20 mouse cellular contexts compared by ENCODE assay signal in genomic region chr9:66624873-66625272, GRCm38 (mm10). TPM values are rescaled to one million over a fixed set of nuclear protein-coding genes. Genes with fewer than 3 reads are reported as not detected.
DNase-seq lines count a peak whose midpoint lies in the region; ATAC-seq and TF ChIP-seq lines count a peak whose summit lies in the region.
"Had no signal": no experiment of that assay in that cellular context is flagged by ENCODE, and none has a peak within 500 bp of the region (broad histone marks: within the 10 kb centered on the region; RNA-seq: fewer than 3 reads in every experiment).

No protein-coding gene starts in this region.

- WGBS in heart, embryonic 12.5 days = 31% methylated on average over 1 of the region's 1 CpGs
- 51% methylated on average over 1 of the region's 1 CpGs for WGBS in liver, embryonic 15.5 days (ENCODE audit: insufficient replicate concordance)
- 42% methylated on average over 1 of the region's 1 CpGs for WGBS in liver, postnatal 0 days (ENCODE audit: insufficient replicate concordance)
- WGBS in intestine, embryonic 15.5 days = 20% methylated on average over 1 of the region's 1 CpGs
- WGBS in stomach, embryonic 15.5 days = 37% methylated on average over 1 of the region's 1 CpGs

- H3K36me3 ChIP-seq in heart, embryonic 12.5 days = no peaks in the 10 kb centered on the region
- H3K36me3 ChIP-seq in liver, embryonic 15.5 days (replicated peaks) = no peaks in the 10 kb centered on the region
- no peaks in the 10 kb centered on the region for H3K36me3 ChIP-seq in liver, postnatal 0 days (replicated peaks; ENCODE audit: insufficient read depth, low read length)
- H3K36me3 ChIP-seq in intestine, embryonic 15.5 days = no peaks in the 10 kb centered on the region
- H3K36me3 ChIP-seq in stomach, embryonic 15.5 days = no peaks in the 10 kb centered on the region
- H3K36me3 ChIP-seq: embryonic facial prominence, embryonic 12.5 days; hindbrain, embryonic 15.5 days; limb, embryonic 15.5 days had no signal

- no peak overlapping the region for H3K4me2 ChIP-seq in heart, embryonic 12.5 days
- H3K4me2 ChIP-seq in liver, embryonic 15.5 days = no peak overlapping the region
- H3K4me2 ChIP-seq in liver, postnatal 0 days (ENCODE audit: low read depth, low read length) = no peak overlapping the region
- no peak overlapping the region for H3K4me2 ChIP-seq in intestine, embryonic 15.5 days (replicated peaks)
- no peak overlapping the region for H3K4me2 ChIP-seq in stomach, embryonic 15.5 days
- H3K4me2 ChIP-seq: embryonic facial prominence, embryonic 12.5 days; forebrain, embryonic 13.5 days; hindbrain, embryonic 15.5 days; limb, embryonic 15.5 days had no signal

- no peak for TF ChIP-seq EP300 in liver, postnatal 0 days (IDR thresholded peaks at IDR 0.05; ENCODE audit: low read depth)

- H3K9me3 ChIP-seq in heart, embryonic 12.5 days (replicated peaks) = no peaks in the 10 kb centered on the region
- H3K9me3 ChIP-seq in liver, embryonic 15.5 days (replicated peaks) = no peaks in the 10 kb centered on the region
- H3K9me3 ChIP-seq in liver, postnatal 0 days (ENCODE audit: low read length) = no peaks in the 10 kb centered on the region
- no peaks in the 10 kb centered on the region for H3K9me3 ChIP-seq in intestine, embryonic 15.5 days
- H3K9me3 ChIP-seq in stomach, embryonic 15.5 days = no peaks in the 10 kb centered on the region
- H3K9me3 ChIP-seq: embryonic facial prominence, embryonic 12.5 days; forebrain, embryonic 13.5 days; hindbrain, embryonic 15.5 days; limb, embryonic 15.5 days had no signal

- intact Hi-C loops in heart, postnatal 10 days (cut with DNase I) = no loop called here

- H3K4me1 ChIP-seq in heart, embryonic 12.5 days (replicated peaks) = peaks cover 49% of the 10 kb centered on the region
- H3K4me1 ChIP-seq in liver, embryonic 15.5 days (replicated peaks) = peaks cover 32% of the 10 kb centered on the region
- peaks cover 27% of the 10 kb centered on the region for H3K4me1 ChIP-seq in liver, postnatal 0 days (ENCODE audit: insufficient read depth)
- peaks cover 30% of the 10 kb centered on the region for H3K4me1 ChIP-seq in intestine, embryonic 15.5 days (replicated peaks)
- H3K4me1 ChIP-seq in stomach, embryonic 15.5 days = peaks cover 30% of the 10 kb centered on the region

- no peak for DNase-seq in heart, postnatal 10 days
- DNase-seq in liver, postnatal 0 days = no peak
- DNase-seq in embryo, embryonic 10.5 days (ENCODE audit: low spot score) = no peak
- DNase-seq: adrenal gland, postnatal 14 days; cerebellum, adult 9-11 months; gastrocnemius, postnatal 10 days; kidney, adult 2 months; kidney, postnatal 25 days; lung, postnatal 14 days; thymus, postnatal 36 days had no signal

- no peak overlapping the region for H3K4me3 ChIP-seq in heart, embryonic 12.5 days
- no peak overlapping the region for H3K4me3 ChIP-seq in liver, embryonic 15.5 days (replicated peaks)
- H3K4me3 ChIP-seq in liver, postnatal 0 days (ENCODE audit: low read depth, low read length) = no peak overlapping the region
- no peak overlapping the region for H3K4me3 ChIP-seq in intestine, embryonic 15.5 days (replicated peaks)
- no peak overlapping the region for H3K4me3 ChIP-seq in stomach, embryonic 15.5 days (replicated peaks)
- H3K4me3 ChIP-seq: embryonic facial prominence, embryonic 12.5 days; erythroblast, embryonic 14.5 days; forebrain, embryonic 13.5 days; hindbrain, embryonic 15.5 days; limb, embryonic 15.5 days had no signal

- H3K27me3 ChIP-seq in heart, embryonic 12.5 days (replicated peaks) = no peaks in the 10 kb centered on the region
- H3K27me3 ChIP-seq in liver, embryonic 15.5 days = no peaks in the 10 kb centered on the region
- H3K27me3 ChIP-seq in liver, postnatal 0 days (ENCODE audit: insufficient read depth, low read length) = no peaks in the 10 kb centered on the region
- H3K27me3 ChIP-seq in intestine, embryonic 15.5 days (replicated peaks) = no peaks in the 10 kb centered on the region
- no peaks in the 10 kb centered on the region for H3K27me3 ChIP-seq in stomach, embryonic 15.5 days (replicated peaks)
- H3K27me3 ChIP-seq: CH12.LX; embryonic facial prominence, embryonic 12.5 days; forebrain, embryonic 13.5 days; hindbrain, embryonic 15.5 days; limb, embryonic 15.5 days had no signal

- ATAC-seq in heart, embryonic 12.5 days (ENCODE audit: insufficient number of reproducible peaks, low FRiP score) = no peak
- ATAC-seq in liver, embryonic 15.5 days (ENCODE audit: insufficient read depth) = no peak
- no peak for ATAC-seq in liver, postnatal 0 days
- ATAC-seq in intestine, embryonic 15.5 days = peak; percentile 29; the same call in 1 of the 2 replicates
- no peak for ATAC-seq in stomach, embryonic 15.5 days (ENCODE audit: insufficient read depth, low FRiP score, low read depth)
- ATAC-seq: forebrain, embryonic 13.5 days had no signal

- no peak for TF ChIP-seq CTCF in liver, postnatal 0 days (IDR thresholded peaks at IDR 0.05; ENCODE audit: low read depth)

- no peak overlapping the region for H3K9ac ChIP-seq in heart, embryonic 12.5 days
- no peak overlapping the region for H3K9ac ChIP-seq in liver, embryonic 15.5 days
- no peak overlapping the region for H3K9ac ChIP-seq in liver, postnatal 0 days (replicated peaks)
- no peak overlapping the region for H3K9ac ChIP-seq in intestine, embryonic 15.5 days
- no peak overlapping the region for H3K9ac ChIP-seq in stomach, embryonic 15.5 days
- H3K9ac ChIP-seq: embryonic facial prominence, embryonic 12.5 days; forebrain, embryonic 13.5 days; hindbrain, embryonic 15.5 days; limb, embryonic 15.5 days had no signal

- H3K27ac ChIP-seq in heart, embryonic 12.5 days (ENCODE audit: poor library complexity, severe bottlenecking) = peak overlapping the region; percentile 36
- H3K27ac ChIP-seq in liver, embryonic 15.5 days (replicated peaks) = 0 out of 2 replicates have a peak overlapping the region, but pooled peaks have one; percentile 17
- H3K27ac ChIP-seq in liver, postnatal 0 days (ENCODE audit: low read depth) = no peak overlapping the region
- H3K27ac ChIP-seq in intestine, embryonic 15.5 days = peak overlapping the region; percentile 5; the same call in 1 of the 2 replicates
- H3K27ac ChIP-seq in stomach, embryonic 15.5 days = peak overlapping the region; percentile 12; the same call in 1 of the 2 replicates
- H3K27ac ChIP-seq: embryonic facial prominence, embryonic 12.5 days; forebrain, embryonic 13.5 days; hindbrain, embryonic 15.5 days; limb, embryonic 15.5 days had no signal

RNA-seq across cellular contexts. Expression of gene Usp3, which starts 31.9 kb away (rescaled TPM):
- 40.3 and 52.0 TPM in 2 replicates for polyA plus RNA-seq in heart, embryonic 12.5 days (2016; fragmentation: Nextera tagmentation; extraction: Ambion mirVana)
- 10 to 100 TPM; 29.8 to 33.9 TPM for total RNA-seq in heart, postnatal 10 days (2021)
- 13.1 and 13.4 TPM in 2 replicates for polyA plus RNA-seq in liver, embryonic 15.5 days (2015; fragmentation: Nextera tagmentation; extraction: Ambion mirVana)
- 19.8 and 21.6 TPM in 2 replicates for polyA plus RNA-seq in liver, postnatal 0 days (2015; fragmentation: Nextera tagmentation; extraction: Ambion mirVana)
- polyA plus RNA-seq in intestine, embryonic 15.5 days (2015; fragmentation: Nextera tagmentation; extraction: Ambion mirVana) = 78.9 and 79.5 TPM in 2 replicates
- polyA plus RNA-seq in stomach, embryonic 15.5 days (2015; fragmentation: Nextera tagmentation; extraction: Ambion mirVana) = 60.9 and 64.6 TPM in 2 replicates
